Comparison of ENCODE assay signal across 18 mouse cellular contexts in genomic region chr3:111393127-111393526, GRCm38 (mm10).
A peak's percentile ranks its signal among the peaks of the same experiment; 100 is the strongest.
DNase-seq lines count a peak whose midpoint lies in the region; ATAC-seq lines count a peak whose summit lies in the region.
"Had no signal": no experiment of that assay in that cellular context is flagged by ENCODE, and none has a peak within 500 bp of the region (broad histone marks: within the 10 kb centered on the region; RNA-seq: fewer than 3 reads in every experiment).

No protein-coding gene starts in this region.

- no peak overlapping the region for H3K4me3 ChIP-seq in hindbrain, embryonic 16.5 days (ENCODE audit: low read length)
- H3K4me3 ChIP-seq in hindbrain, embryonic 13.5 days = no peak overlapping the region
- H3K4me3 ChIP-seq in forebrain, embryonic 12.5 days (replicated peaks) = no peak overlapping the region
- H3K4me3 ChIP-seq in midbrain, embryonic 11.5 days (ENCODE audit: low read depth, low read length) = no peak overlapping the region
- H3K4me3 ChIP-seq: embryonic facial prominence, embryonic 13.5 days; heart, adult 2 months; limb, embryonic 15.5 days; stomach, embryonic 15.5 days had no signal

- H3K4me2 ChIP-seq in hindbrain, embryonic 16.5 days (ENCODE audit: low read length) = no peak overlapping the region
- H3K4me2 ChIP-seq in hindbrain, embryonic 13.5 days = no peak overlapping the region
- no peak overlapping the region for H3K4me2 ChIP-seq in forebrain, embryonic 12.5 days
- H3K4me2 ChIP-seq in midbrain, embryonic 11.5 days = no peak overlapping the region
- H3K4me2 ChIP-seq: embryonic facial prominence, embryonic 13.5 days; limb, embryonic 15.5 days; stomach, embryonic 15.5 days had no signal

- no peaks in the 10 kb centered on the region for H3K4me1 ChIP-seq in hindbrain, embryonic 16.5 days (ENCODE audit: control insufficient read depth, insufficient read depth, low read depth, low read length)
- H3K4me1 ChIP-seq in hindbrain, embryonic 13.5 days (replicated peaks) = no peaks in the 10 kb centered on the region
- H3K4me1 ChIP-seq in forebrain, embryonic 12.5 days = no peaks in the 10 kb centered on the region
- no peaks in the 10 kb centered on the region for H3K4me1 ChIP-seq in midbrain, embryonic 11.5 days (ENCODE audit: control insufficient read depth, insufficient read depth, low read length)
- H3K4me1 ChIP-seq: embryonic facial prominence, embryonic 13.5 days; limb, embryonic 15.5 days; stomach, embryonic 15.5 days had no signal

- ATAC-seq in hindbrain, embryonic 16.5 days = peak; percentile 86
- ATAC-seq in hindbrain, embryonic 13.5 days (ENCODE audit: low FRiP score) = no peak
- 0 out of 2 replicates have a peak, but pooled peaks have one; percentile 51 for ATAC-seq in forebrain, embryonic 12.5 days (ENCODE audit: low FRiP score)
- ATAC-seq in midbrain, embryonic 11.5 days (ENCODE audit: low FRiP score) = peak; percentile 84

- H3K27ac ChIP-seq in hindbrain, embryonic 16.5 days (ENCODE audit: low read depth, low read length) = no peak overlapping the region
- H3K27ac ChIP-seq in hindbrain, embryonic 13.5 days = no peak overlapping the region
- no peak overlapping the region for H3K27ac ChIP-seq in forebrain, embryonic 12.5 days
- no peak overlapping the region for H3K27ac ChIP-seq in midbrain, embryonic 11.5 days (ENCODE audit: low read depth, low read length)
- H3K27ac ChIP-seq: embryonic facial prominence, embryonic 13.5 days; heart, adult 2 months; limb, embryonic 15.5 days; stomach, embryonic 15.5 days had no signal

- no peak for DNase-seq in midbrain, embryonic 11.5 days (ENCODE audit: low spot score, missing footprints)
- DNase-seq in retina, postnatal 7 days (ENCODE audit: low read depth, low spot score) = peak; percentile 0
- DNase-seq in right cerebral cortex, adult 2 months (ENCODE audit: low spot score in 2 of 2) = no peak
- DNase-seq in frontal cortex, postnatal 10 days (ENCODE audit: low spot score in 2 of 2) = no peak
- DNase-seq: cerebellum, postnatal 25 days; gastrocnemius, postnatal 14 days; heart, adult 2 months; kidney, adult 9 months; kidney, postnatal 36 days; lung, postnatal 14 days; right cerebral cortex, postnatal 14 days; thymus, adult 2 months had no signal

- H3K36me3 ChIP-seq in hindbrain, embryonic 16.5 days (ENCODE audit: control insufficient read depth, insufficient read depth, low read length) = no peaks in the 10 kb centered on the region
- no peaks in the 10 kb centered on the region for H3K36me3 ChIP-seq in hindbrain, embryonic 13.5 days
- H3K36me3 ChIP-seq in forebrain, embryonic 12.5 days (replicated peaks) = no peaks in the 10 kb centered on the region
- no peaks in the 10 kb centered on the region for H3K36me3 ChIP-seq in midbrain, embryonic 11.5 days (ENCODE audit: control insufficient read depth, insufficient read depth, low read length)
- H3K36me3 ChIP-seq: embryonic facial prominence, embryonic 13.5 days; limb, embryonic 15.5 days; stomach, embryonic 15.5 days had no signal

- no peak overlapping the region for H3K9ac ChIP-seq in hindbrain, embryonic 16.5 days (ENCODE audit: low read depth, low read length)
- H3K9ac ChIP-seq in hindbrain, embryonic 13.5 days = no peak overlapping the region
- no peak overlapping the region for H3K9ac ChIP-seq in forebrain, embryonic 12.5 days
- H3K9ac ChIP-seq in midbrain, embryonic 11.5 days (ENCODE audit: low read length) = no peak overlapping the region
- H3K9ac ChIP-seq: embryonic facial prominence, embryonic 13.5 days; limb, embryonic 15.5 days; stomach, embryonic 15.5 days had no signal

- H3K9me3 ChIP-seq in hindbrain, embryonic 16.5 days (ENCODE audit: control insufficient read depth, low read length) = no peaks in the 10 kb centered on the region
- no peaks in the 10 kb centered on the region for H3K9me3 ChIP-seq in hindbrain, embryonic 13.5 days
- H3K9me3 ChIP-seq in forebrain, embryonic 12.5 days = no peaks in the 10 kb centered on the region
- no peaks in the 10 kb centered on the region for H3K9me3 ChIP-seq in midbrain, embryonic 11.5 days (ENCODE audit: control insufficient read depth, low read length)
- H3K9me3 ChIP-seq: embryonic facial prominence, embryonic 13.5 days; limb, embryonic 15.5 days; stomach, embryonic 15.5 days had no signal

- H3K27me3 ChIP-seq in hindbrain, embryonic 16.5 days (replicated peaks; ENCODE audit: control insufficient read depth, insufficient read depth, low read length) = no peaks in the 10 kb centered on the region
- H3K27me3 ChIP-seq in hindbrain, embryonic 13.5 days = no peaks in the 10 kb centered on the region
- H3K27me3 ChIP-seq in forebrain, embryonic 12.5 days = no peaks in the 10 kb centered on the region
- no peaks in the 10 kb centered on the region for H3K27me3 ChIP-seq in midbrain, embryonic 11.5 days (ENCODE audit: control insufficient read depth, insufficient read depth, low read length)
- H3K27me3 ChIP-seq: embryonic facial prominence, embryonic 13.5 days; limb, embryonic 15.5 days; stomach, embryonic 15.5 days had no signal
